Mouse (Mus musculus): ENCODE results near the gene Zfp493. TPM values are rescaled to one million over a fixed set of nuclear protein-coding genes. Genes with fewer than 3 reads are reported as not detected.
"Not testable (repeated sequence)": the region's sequence is repeated elsewhere in the genome, so short reads cannot be mapped to it uniquely, and the experiment has no call there.

Gene Zfp493
- polyA plus RNA-seq (2017; shearing (Covaris generic)), result 1 to 10 TPM; 1.8 to 2.5 TPM

- peak; percentile 100 for ATAC-seq
These were observed at the start of gene Zfp493 for GRCm38 (mm10) chr13:67779265-67780221. Gene Zfp493 (plus strand): TSS chr13:67779693.

- not testable (repeated sequence) for ATAC-seq
These were observed 45.1 kb upstream of the Zfp493 start for GRCm38 (mm10) chr13:67734391-67734790.

- ATAC-seq, result no peak
These were observed 36.6 kb upstream of the Zfp493 start for GRCm38 (mm10) chr13:67742941-67743340.

- ATAC-seq, result no peak
These were observed 35.6 kb upstream of the Zfp493 start for GRCm38 (mm10) chr13:67743896-67744295.

- ATAC-seq, result peak; percentile 99
These were observed 24.9 kb upstream of the Zfp493 start, which contains the start of gene Zfp85 for GRCm38 (mm10) chr13:67754333-67755306. Gene Zfp85 (minus strand): TSS chr13:67755228.

GRCm38 (mm10) chr13:67755761-67756160, 23.7 kb upstream of the Zfp493 start:
- no peak for ATAC-seq

GRCm38 (mm10) chr13:67759966-67760365, 19.5 kb upstream of the Zfp493 start:
- ATAC-seq, result no peak

- ATAC-seq, result no peak
These were observed 16.3 kb upstream of the Zfp493 start for GRCm38 (mm10) chr13:67763031-67763768.

GRCm38 (mm10) chr13:67791921-67792455, 12.5 kb downstream of the Zfp493 start:
- no peak for ATAC-seq

- no peak for ATAC-seq
These were observed 19.1 kb downstream of the Zfp493 start for GRCm38 (mm10) chr13:67798618-67799017.

- ATAC-seq, result not testable (repeated sequence)
These were observed 19.7 kb downstream of the Zfp493 start for GRCm38 (mm10) chr13:67799151-67799550.

GRCm38 (mm10) chr13:67811651-67812210, 32.2 kb downstream of the Zfp493 start:
- ATAC-seq, result no peak

- peak; percentile 1 for ATAC-seq
These were observed 33.6 kb downstream of the Zfp493 start for GRCm38 (mm10) chr13:67812961-67813709.

GRCm38 (mm10) chr13:67813710-67814660, 34.5 kb downstream of the Zfp493 start, which contains the start of gene Zfp273:
Gene Zfp273 (plus strand): TSS chr13:67813740.
- peak; percentile 95 for ATAC-seq

- no peak for ATAC-seq
These were observed 39.1 kb downstream of the Zfp493 start for GRCm38 (mm10) chr13:67818636-67819035.

GRCm38 (mm10) chr13:67830911-67831336, 51.4 kb downstream of the Zfp493 start, which contains the start of gene Gm10037:
Gene Gm10037 (plus strand): TSS chr13:67831106.
- ATAC-seq, result peak; percentile 83

GRCm38 (mm10) chr13:67833137-67833536, 53.6 kb downstream of the Zfp493 start:
- not testable (repeated sequence) for ATAC-seq

All from activated CD4-positive, CD25-positive, alpha-beta regulatory T cell, adult 4 months (primary cell).